Mouse (Mus musculus) midbrain, embryonic 11.5 days (tissue): ENCODE results near the gene Abcd3. TPM values are rescaled to one million over a fixed set of nuclear protein-coding genes. Genes with fewer than 3 reads are reported as not detected.
"Not testable (repeated sequence)": the region's sequence is repeated elsewhere in the genome, so short reads cannot be mapped to it uniquely, and the experiment has no call there.

ENCODE experiments used
- ATAC-seq: fragments of 200-750 bp; cut with Nextera tagmentation; 2 replicates; pipeline ENCODE4 v1.8.0; 2017; ENCODE audit warnings: moderate TSS enrichment, moderate library complexity; ENCODE audit not compliant: low FRiP score
- DNase-seq: peaks from one replicate; pipeline ENCODE4 v3.0.0; 2015; ENCODE audit warnings: low spot score; ENCODE audit errors: missing footprints
- H3K27ac ChIP-seq: fragments of 300-500 bp; sonication (generic); 2 replicates; pipeline ENCODE4 v1.5.1; 2014; ENCODE audit warnings: low read depth, low read length
- H3K27me3 ChIP-seq: fragments of 300-500 bp; sonication (generic); 2 replicates; pipeline ENCODE4 v1.6.1; 2014; ENCODE audit warnings: mild to moderate bottlenecking, low read length, moderate library complexity, mixed read lengths; ENCODE audit not compliant: control insufficient read depth, insufficient read depth
- H3K36me3 ChIP-seq: fragments of 300-500 bp; sonication (generic); 2 replicates; pipeline ENCODE4 v1.6.1; 2014; ENCODE audit warnings: mild to moderate bottlenecking, low read length, moderate library complexity, mixed read lengths; ENCODE audit not compliant: control insufficient read depth, insufficient read depth
- H3K4me1 ChIP-seq: fragments of 300-500 bp; sonication (generic); 2 replicates; pipeline ENCODE4 v1.6.1; 2014; ENCODE audit warnings: low read length; ENCODE audit not compliant: control insufficient read depth, insufficient read depth
- H3K4me2 ChIP-seq: fragments of 300-500 bp; sonication (generic); 2 replicates; pipeline ENCODE4 v1.6.1; 2014; ENCODE audit warnings: mild to moderate bottlenecking, moderate library complexity
- H3K4me3 ChIP-seq: fragments of 300-500 bp; sonication (generic); 2 replicates; pipeline ENCODE4 v1.5.1; 2014; ENCODE audit warnings: low read depth, low read length
- H3K9ac ChIP-seq: fragments of 300-500 bp; sonication (generic); 2 replicates; pipeline ENCODE4 v1.6.1; 2014; ENCODE audit warnings: low read length
- H3K9me3 ChIP-seq: fragments of 300-500 bp; sonication (generic); 2 replicates; pipeline ENCODE4 v1.6.1; 2016; ENCODE audit warnings: low read length; ENCODE audit not compliant: control insufficient read depth
- WGBS: fragments of 180-500 bp; shearing (Covaris S2); extraction: QIAGEN DNeasy Blood & Tissue Kit; methylation state at CpG from one replicate; pipeline ENCODE4 v1.1.7; 2014; 5-methylcytosine and 5-hydroxymethylcytosine counted together
- polyA plus RNA-seq: library from polyadenylated mRNA; unstranded; fragments of >200 nt; fragmentation: Nextera tagmentation; extraction: Ambion mirVana; gene quantifications from 2 replicates; pipeline ENCODE4 v1.2.1, GENCODE M21; 2014

The Abcd3 gene
- polyA plus RNA-seq, 1 experiment from 2014 or later: 58.7 TPM

- H3K4me2 ChIP-seq: no peak overlapping the region
- no peaks in the 10 kb centered on the region; the same call in 1 of the 2 replicates for H3K36me3 ChIP-seq
- no peak overlapping the region for H3K4me3 ChIP-seq
- H3K9ac ChIP-seq: no peak overlapping the region
- H3K9me3 ChIP-seq: no peaks in the 10 kb centered on the region
- no peak overlapping the region for H3K27ac ChIP-seq
- ATAC-seq: peak; percentile 62; the same call in 1 of the 2 replicates
- WGBS: 65% methylated on average over 4 of the region's 4 CpGs
- no peaks in the 10 kb centered on the region for H3K27me3 ChIP-seq
- no peaks in the 10 kb centered on the region for H3K4me1 ChIP-seq
- DNase-seq: no peak
Observed at GRCm38 (mm10) chr3:121762056-121762852, 52.8 kb downstream of the Abcd3 start.

- H3K27ac ChIP-seq: no peak overlapping the region
- no peaks in the 10 kb centered on the region for H3K9me3 ChIP-seq
- H3K9ac ChIP-seq: no peak overlapping the region
- H3K36me3 ChIP-seq: no peaks in the 10 kb centered on the region
- H3K4me2 ChIP-seq: no peak overlapping the region
- no peak overlapping the region for H3K4me3 ChIP-seq
- H3K27me3 ChIP-seq: no peaks in the 10 kb centered on the region
- no peaks in the 10 kb centered on the region for H3K4me1 ChIP-seq
- WGBS: 77% methylated on average over 7 of the region's 7 CpGs
- ATAC-seq: no peak
- DNase-seq: no peak
Observed at GRCm38 (mm10) chr3:121758373-121758772, 56.7 kb downstream of the Abcd3 start.

- no peak for DNase-seq
- no peak overlapping the region for H3K4me3 ChIP-seq
- 52% methylated on average over 3 of the region's 3 CpGs for WGBS
- H3K9ac ChIP-seq: no peak overlapping the region
- no peaks in the 10 kb centered on the region for H3K9me3 ChIP-seq
- H3K27ac ChIP-seq: no peak overlapping the region
- ATAC-seq: no peak
- no peaks in the 10 kb centered on the region for H3K27me3 ChIP-seq
- H3K36me3 ChIP-seq: no peaks in the 10 kb centered on the region
- no peaks in the 10 kb centered on the region for H3K4me1 ChIP-seq
- H3K4me2 ChIP-seq: no peak overlapping the region
Observed at GRCm38 (mm10) chr3:121755152-121755551, 60.0 kb downstream of the Abcd3 start.

GRCm38 (mm10) chr3:121754319-121755090 is 60.6 kb downstream of the Abcd3 start:
- not testable (repeated sequence) for H3K27ac ChIP-seq, ATAC-seq, H3K9ac ChIP-seq, H3K4me2 ChIP-seq, H3K27me3 ChIP-seq, H3K4me1 ChIP-seq, H3K36me3 ChIP-seq, H3K4me3 ChIP-seq, DNase-seq, H3K9me3 ChIP-seq
- 86% methylated on average over 10 of the region's 10 CpGs for WGBS

- DNase-seq, H3K27me3 ChIP-seq, H3K4me1 ChIP-seq, H3K4me2 ChIP-seq, H3K9me3 ChIP-seq, H3K9ac ChIP-seq, H3K4me3 ChIP-seq, ATAC-seq, H3K36me3 ChIP-seq, H3K27ac ChIP-seq: not testable (repeated sequence)
- 91% methylated on average over 4 of the region's 4 CpGs for WGBS
Observed at GRCm38 (mm10) chr3:121741186-121741848, 73.8 kb downstream of the Abcd3 start.

GRCm38 (mm10) chr3:121739489-121740213 is 75.5 kb downstream of the Abcd3 start:
- Histone ChIP-seq H3K4me3 (no peak overlapping the region), H3K27ac (no peak overlapping the region), H3K27me3 (no peaks in the 10 kb centered on the region), H3K4me2 (no peak overlapping the region), H3K4me1 (peaks cover 4% of the 10 kb centered on the region; the same call in 1 of the 2 replicates), H3K36me3 (no peaks in the 10 kb centered on the region), H3K9ac (no peak overlapping the region), H3K9me3 (no peaks in the 10 kb centered on the region)
- WGBS: 74% methylated on average over 17 of the region's 17 CpGs
- ATAC-seq: no peak
- no peak for DNase-seq

GRCm38 (mm10) chr3:121738742-121739342 is 76.3 kb downstream of the Abcd3 start:
- Histone ChIP-seq H3K27ac (no peak overlapping the region), H3K36me3 (no peaks in the 10 kb centered on the region), H3K9ac (no peak overlapping the region), H3K9me3 (no peaks in the 10 kb centered on the region), H3K27me3 (no peaks in the 10 kb centered on the region), H3K4me2 (no peak overlapping the region), H3K4me1 (peaks cover 4% of the 10 kb centered on the region; the same call in 1 of the 2 replicates), H3K4me3 (no peak overlapping the region)
- ATAC-seq (no peak), DNase-seq (no peak)
- 81% methylated on average over 9 of the region's 9 CpGs for WGBS

GRCm38 (mm10) chr3:121737901-121738300 is 77.2 kb downstream of the Abcd3 start:
- H3K4me1 ChIP-seq: peaks cover 4% of the 10 kb centered on the region; the same call in 1 of the 2 replicates
- 79% methylated on average over 2 of the region's 2 CpGs for WGBS
- H3K27ac ChIP-seq: no peak overlapping the region
- no peaks in the 10 kb centered on the region for H3K27me3 ChIP-seq
- no peak overlapping the region for H3K9ac ChIP-seq
- no peak overlapping the region for H3K4me2 ChIP-seq
- no peak for ATAC-seq
- H3K9me3 ChIP-seq: no peaks in the 10 kb centered on the region
- H3K36me3 ChIP-seq: no peaks in the 10 kb centered on the region
- no peak for DNase-seq
- H3K4me3 ChIP-seq: no peak overlapping the region
